Mouse (Mus musculus) gastrocnemius, adult 8-10 months (tissue): ENCODE measurements around the gene Siah2. TPM values are rescaled to one million over a fixed set of nuclear protein-coding genes. Genes with fewer than 3 reads are reported as not detected.

Experiments
- DNase-seq, 2 experiments: peaks; one replicate each; pipeline ENCODE4 v3.0.0; 2022; ENCODE audit warnings: low spot score in 2 of 2
- total RNA-seq, 4 experiments: library from RNA; stranded (reverse); gene quantifications; 2 replicates each; pipeline ENCODE4 v1.2.4; 2022

Gene Siah2
- total RNA-seq, 4 experiments from 2014 or later: 8.5 to 11.6 (median 9.6) TPM

GRCm38 (mm10) chr3:58671616-58672250, 20.5 kb downstream of the Siah2 start:
- DNase-seq: no peak

- DNase-seq: no peak
These were observed 28.2 kb downstream of the Siah2 start for GRCm38 (mm10) chr3:58663970-58664369.

GRCm38 (mm10) chr3:58660636-58661035, 31.6 kb downstream of the Siah2 start:
- DNase-seq: no peak

GRCm38 (mm10) chr3:58657356-58657755, 34.8 kb downstream of the Siah2 start:
- peak; percentile 36 to 38 for DNase-seq

- no peak for DNase-seq
These were observed 36.7 kb downstream of the Siah2 start for GRCm38 (mm10) chr3:58655362-58656130.

GRCm38 (mm10) chr3:58653907-58654306, 38.3 kb downstream of the Siah2 start:
- DNase-seq: no peak

- DNase-seq: no peak
These were observed 41.9 kb downstream of the Siah2 start for GRCm38 (mm10) chr3:58650328-58650727.

- DNase-seq: no peak
These were observed 45.0 kb downstream of the Siah2 start for GRCm38 (mm10) chr3:58647179-58647578.

GRCm38 (mm10) chr3:58646180-58646579, 46.0 kb downstream of the Siah2 start:
- no peak for DNase-seq

GRCm38 (mm10) chr3:58636406-58637295, 55.5 kb downstream of the Siah2 start, which contains the start of gene Erich6:
Erich6 (minus strand) TSS chr3:58637207.
- no peak for DNase-seq

- no peak for DNase-seq
These were observed 60.5 kb downstream of the Siah2 start for GRCm38 (mm10) chr3:58631693-58632092.

- no peak for DNase-seq
These were observed 67.2 kb downstream of the Siah2 start for GRCm38 (mm10) chr3:58624981-58625380.

Other genes with a start within 250 kb of the Siah2 start
- 10 to 100 TPM; 39.4 to 49.8 (median 47.2) TPM for gene Eif2a, start 166.6 kb downstream of the Siah2 start, total RNA-seq
- gene Serp1, start 166.5 kb downstream of the Siah2 start, total RNA-seq: 1 to 10 TPM; 5.3 to 7.7 (median 6.6) TPM
- gene Selenot, start 115.8 kb downstream of the Siah2 start, total RNA-seq: 100 to 1,000 TPM; 121 to 128 (median 126) TPM
- not detected for gene Erich6, start 55.2 kb downstream of the Siah2 start, total RNA-seq
- gene Mindy4b-ps, start 129.9 kb upstream of the Siah2 start, total RNA-seq: not detected
- gene Clrn1, start 192.9 kb upstream of the Siah2 start, total RNA-seq: not detected